Mouse (Mus musculus) activated CD4-positive, CD25-positive, alpha-beta regulatory T cell, adult 4 months (primary cell): ENCODE data around the gene Dcp1b. TPM values are rescaled to one million over a fixed set of nuclear protein-coding genes. Genes with fewer than 3 reads are reported as not detected.
"Not testable (repeated sequence)": the region's sequence is repeated elsewhere in the genome, so short reads cannot be mapped to it uniquely, and the experiment has no call there.

Experiments
- ATAC-seq: one replicate; pipeline ENCODE4 v1.8.0; 2017
- polyA plus RNA-seq, 2 experiments: library from polyadenylated mRNA; unstranded; fragments of 100-300 nt; shearing (Covaris generic); gene quantifications; one replicate each; pipeline ENCODE4 v1.2.1; 2017

The Dcp1b gene
- polyA plus RNA-seq, 2 experiments from 2014 or later: 10.7 to 20.0 TPM

- no peak for ATAC-seq
Observed at GRCm38 (mm10) chr6:119196382-119197305, 21.6 kb downstream of the Dcp1b start, which contains the start of gene Cacna1c. TSS of gene Cacna1c (minus strand) at chr6:119196418.

GRCm38 (mm10) chr6:119198534-119199273 is 23.7 kb downstream of the Dcp1b start:
- peak; percentile 53 for ATAC-seq

GRCm38 (mm10) chr6:119199274-119199879 is 24.3 kb downstream of the Dcp1b start:
- no peak for ATAC-seq

GRCm38 (mm10) chr6:119200362-119200761 is 25.3 kb downstream of the Dcp1b start:
- ATAC-seq: no peak

GRCm38 (mm10) chr6:119201575-119201974 is 26.5 kb downstream of the Dcp1b start:
- ATAC-seq: no peak

- no peak for ATAC-seq
Observed at GRCm38 (mm10) chr6:119204286-119204685, 29.2 kb downstream of the Dcp1b start.

GRCm38 (mm10) chr6:119204915-119205314 is 29.9 kb downstream of the Dcp1b start:
- ATAC-seq: no peak

GRCm38 (mm10) chr6:119206006-119206405 is 31.0 kb downstream of the Dcp1b start:
- not testable (repeated sequence) for ATAC-seq

- no peak for ATAC-seq
Observed at GRCm38 (mm10) chr6:119213375-119213774, 38.3 kb downstream of the Dcp1b start.

- ATAC-seq: no peak
Observed at GRCm38 (mm10) chr6:119214190-119214589, 39.1 kb downstream of the Dcp1b start.

GRCm38 (mm10) chr6:119215040-119215613 is 40.1 kb downstream of the Dcp1b start:
- ATAC-seq: no peak

- no peak for ATAC-seq
Observed at GRCm38 (mm10) chr6:119217661-119218060, 42.6 kb downstream of the Dcp1b start.

GRCm38 (mm10) chr6:119218591-119218990 is 43.5 kb downstream of the Dcp1b start:
- ATAC-seq: no peak

GRCm38 (mm10) chr6:119219237-119219870 is 44.3 kb downstream of the Dcp1b start:
- no peak for ATAC-seq

- peak; percentile 61 for ATAC-seq
Observed at GRCm38 (mm10) chr6:119220297-119220696, 45.2 kb downstream of the Dcp1b start.

- ATAC-seq: no peak
Observed at GRCm38 (mm10) chr6:119224451-119225195, 49.6 kb downstream of the Dcp1b start.

GRCm38 (mm10) chr6:119225226-119225625 is 50.2 kb downstream of the Dcp1b start:
- ATAC-seq: no peak

GRCm38 (mm10) chr6:119225731-119226130 is 50.7 kb downstream of the Dcp1b start:
- no peak for ATAC-seq

- no peak for ATAC-seq
Observed at GRCm38 (mm10) chr6:119227001-119227400, 51.9 kb downstream of the Dcp1b start.

- ATAC-seq: no peak
Observed at GRCm38 (mm10) chr6:119228861-119229603, 54.0 kb downstream of the Dcp1b start.

- ATAC-seq: no peak
Observed at GRCm38 (mm10) chr6:119233066-119233465, 58.0 kb downstream of the Dcp1b start.
